Mouse (Mus musculus): ENCODE data around the gene Higd2a. TPM values are rescaled to one million over a fixed set of nuclear protein-coding genes. Genes with fewer than 3 reads are reported as not detected.

Higd2a gene
- 103 and 105 TPM in 2 replicates for polyA plus RNA-seq (2012; rRNA removed)

GRCm38 (mm10) chr13:54589996-54590951 lies at the start of gene Higd2a, which contains the start of gene Nop16:
Higd2a (plus strand) TSS chr13:54590207.
Nop16 (minus strand) TSS chr13:54590090.

GRCm38 (mm10) chr13:54565201-54565581 lies 24.8 kb upstream of the Higd2a start, which contains the start of gene 4833439L19Rik:
4833439L19Rik (minus strand) TSS chr13:54565435.

GRCm38 (mm10) chr13:54574854-54575481 lies 15.0 kb upstream of the Higd2a start, which contains the start of gene Arl10:
Arl10 (plus strand) TSS chr13:54575015.

GRCm38 (mm10) chr13:54610972-54611754 lies 21.2 kb downstream of the Higd2a start, which contains the start of gene Cltb:
Cltb (minus strand) TSS chr13:54611344.

GRCm38 (mm10) chr13:54621155-54621932 lies 31.3 kb downstream of the Higd2a start, which contains the start of gene Faf2:
Faf2 (plus strand) TSS chr13:54621784.

Other genes starting within 250 kb of the Higd2a start
- 2.7 and 4.0 TPM in 2 replicates for gene Cplx2, start 218.9 kb upstream of the Higd2a start, polyA plus RNA-seq (2012; rRNA removed)
- gene Thoc3, start 121.4 kb upstream of the Higd2a start, polyA plus RNA-seq (2012; rRNA removed): 8.9 and 16.7 TPM in 2 replicates
- 3.4 and 5.5 TPM in 2 replicates for gene Simc1, start 86.4 kb upstream of the Higd2a start, polyA plus RNA-seq (2012; rRNA removed)
- gene 4833439L19Rik, start 24.8 kb upstream of the Higd2a start, polyA plus RNA-seq (2012; rRNA removed): 45.2 and 45.4 TPM in 2 replicates
- 6.0 and 9.4 TPM in 2 replicates for gene Arl10, start 15.2 kb upstream of the Higd2a start, polyA plus RNA-seq (2012; rRNA removed)
- gene Nop16, start 117 bp upstream of the Higd2a start, polyA plus RNA-seq (2012; rRNA removed): 1.2 and 1.5 TPM in 2 replicates
- 76.8 and 94.8 TPM in 2 replicates for gene Cltb, start 21.1 kb downstream of the Higd2a start, polyA plus RNA-seq (2012; rRNA removed)
- gene Faf2, start 31.6 kb downstream of the Higd2a start, polyA plus RNA-seq (2012; rRNA removed): 6.0 and 8.2 TPM in 2 replicates
- 121 and 131 TPM in 2 replicates for gene Rnf44, start 103.7 kb downstream of the Higd2a start, polyA plus RNA-seq (2012; rRNA removed)
- gene Cdhr2, start 111.3 kb downstream of the Higd2a start, polyA plus RNA-seq (2012; rRNA removed): 1.3 TPM in 2 replicates
- 0.17 and 0.40 TPM in 2 replicates for gene Gprin1, start 159.7 kb downstream of the Higd2a start, polyA plus RNA-seq (2012; rRNA removed)
- gene Sncb, start 176.4 kb downstream of the Higd2a start, polyA plus RNA-seq (2012; rRNA removed): 1.0 and 1.6 TPM in 2 replicates
- gene Eif4e1b, start 193.8 kb downstream of the Higd2a start, polyA plus RNA-seq (2012; rRNA removed): not detected in 2 replicates
- 7.5 and 9.4 TPM in 2 replicates for gene Tspan17, start 199.2 kb downstream of the Higd2a start, polyA plus RNA-seq (2012; rRNA removed)